Mouse (Mus musculus): ENCODE measurements at regions not wholly inside any gene's neighbourhood (a gene's known extent, or its start where the extent isn't known, plus 50 kb on each side); places are given as distances from the start of the nearest gene placed in this dataset.

DNA sequence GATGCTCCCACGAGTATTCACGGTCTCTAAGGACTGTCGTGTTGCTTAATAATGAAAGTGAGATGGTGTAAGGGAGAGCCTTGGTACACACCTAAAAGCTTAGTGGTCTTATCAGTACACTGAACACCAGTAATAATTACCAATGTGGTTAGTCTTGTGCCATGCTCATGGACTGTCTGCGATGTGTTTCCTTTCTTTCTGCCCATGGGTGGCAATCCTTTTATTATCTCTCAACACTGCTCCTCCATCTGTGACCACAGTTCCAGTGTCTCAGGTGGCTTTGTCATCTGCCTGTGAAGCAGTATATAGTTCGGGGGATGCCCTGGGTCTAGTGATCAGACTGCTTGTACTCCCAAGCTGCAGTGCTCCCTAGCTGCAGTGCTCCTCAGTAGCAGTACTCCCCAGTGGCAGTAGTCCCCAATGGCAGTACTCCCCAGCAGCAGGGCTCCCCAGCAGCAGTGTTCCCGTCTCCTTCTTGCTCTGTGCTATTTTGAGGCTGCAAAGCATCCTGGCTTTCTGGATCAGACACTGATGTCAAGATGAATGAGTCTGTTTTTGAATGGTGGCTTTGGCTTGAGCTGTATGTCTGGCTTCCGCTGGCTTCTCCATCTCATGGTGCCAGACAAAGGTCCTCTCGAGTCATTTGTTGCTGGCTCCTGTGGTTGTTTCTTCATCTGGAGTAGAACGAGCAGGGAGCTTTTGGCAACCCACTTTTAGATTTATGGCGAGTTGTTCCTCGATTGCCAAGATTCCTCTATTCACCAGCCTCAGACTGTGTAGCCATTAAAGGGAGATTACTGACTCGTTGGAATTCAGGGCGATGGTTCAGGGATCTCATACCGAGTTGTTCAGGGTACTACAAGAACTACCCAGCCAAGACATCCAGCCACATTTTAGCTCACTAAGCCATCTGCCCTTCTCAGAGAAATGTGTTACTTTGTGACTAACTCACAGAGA lies 88.4 kb upstream of the Plxnc1 start:
- no peak for DNase-seq

DNA sequence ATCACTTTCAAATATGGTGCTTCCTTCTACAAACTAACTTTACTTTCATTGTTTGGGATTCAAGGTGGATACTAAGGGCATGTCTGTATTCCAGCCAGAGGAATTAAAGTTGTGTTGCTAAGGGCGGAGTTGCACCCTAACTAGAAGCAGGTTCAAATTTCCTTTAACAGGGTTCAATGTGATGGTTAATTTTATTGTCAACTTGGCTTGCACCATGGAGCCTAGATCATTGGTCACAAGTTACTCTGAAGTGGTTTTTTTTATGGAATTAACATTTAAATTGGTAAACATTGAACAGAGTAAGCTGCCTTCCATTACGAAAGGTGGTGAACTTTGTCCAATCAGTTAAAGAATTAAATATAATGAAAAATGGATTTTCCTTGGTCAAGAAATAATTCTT lies 86.7 kb upstream of the Plxnc1 start:
- DNase-seq = no peak

DNA sequence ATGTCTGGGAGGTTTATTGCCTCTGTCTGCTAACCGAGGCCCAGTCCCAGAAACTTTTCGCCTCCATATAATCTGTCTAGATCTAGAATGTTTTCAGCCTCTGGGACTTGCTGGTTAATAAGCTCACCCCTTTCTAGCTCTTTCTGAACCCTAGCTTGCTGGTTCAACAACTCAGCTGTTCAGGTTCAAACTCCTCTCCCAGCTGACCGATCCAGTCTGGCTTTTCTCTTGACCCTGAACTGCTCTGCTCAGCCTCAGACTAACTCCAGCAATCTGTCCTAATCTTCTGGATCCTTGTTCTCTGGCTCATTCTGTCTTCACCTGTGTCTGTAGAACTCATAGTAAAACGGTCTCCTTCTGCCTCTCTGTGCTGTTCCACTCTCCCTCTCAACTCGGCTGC lies 86.2 kb upstream of the Plxnc1 start:
- no peak for DNase-seq

DNA sequence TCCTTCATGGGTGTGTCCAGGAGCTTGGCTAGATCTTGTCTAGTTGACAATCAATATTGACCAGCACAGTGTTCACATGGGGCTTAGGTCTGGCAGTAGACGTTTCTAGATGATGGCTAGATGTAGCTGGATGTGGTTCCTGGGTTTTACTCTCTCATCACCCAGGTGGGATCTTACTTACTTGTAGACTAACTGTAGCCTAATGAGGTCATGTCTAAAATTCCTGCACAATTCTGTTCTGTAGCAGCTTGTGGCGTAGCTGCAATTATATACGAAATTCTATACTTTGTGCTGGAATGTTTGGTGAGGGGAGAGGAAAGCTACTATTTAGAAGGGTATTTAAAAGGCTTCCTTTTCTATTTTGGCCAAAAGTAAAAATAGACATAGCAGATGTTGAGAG lies 84.9 kb upstream of the Plxnc1 start:
- no peak for DNase-seq

DNA sequence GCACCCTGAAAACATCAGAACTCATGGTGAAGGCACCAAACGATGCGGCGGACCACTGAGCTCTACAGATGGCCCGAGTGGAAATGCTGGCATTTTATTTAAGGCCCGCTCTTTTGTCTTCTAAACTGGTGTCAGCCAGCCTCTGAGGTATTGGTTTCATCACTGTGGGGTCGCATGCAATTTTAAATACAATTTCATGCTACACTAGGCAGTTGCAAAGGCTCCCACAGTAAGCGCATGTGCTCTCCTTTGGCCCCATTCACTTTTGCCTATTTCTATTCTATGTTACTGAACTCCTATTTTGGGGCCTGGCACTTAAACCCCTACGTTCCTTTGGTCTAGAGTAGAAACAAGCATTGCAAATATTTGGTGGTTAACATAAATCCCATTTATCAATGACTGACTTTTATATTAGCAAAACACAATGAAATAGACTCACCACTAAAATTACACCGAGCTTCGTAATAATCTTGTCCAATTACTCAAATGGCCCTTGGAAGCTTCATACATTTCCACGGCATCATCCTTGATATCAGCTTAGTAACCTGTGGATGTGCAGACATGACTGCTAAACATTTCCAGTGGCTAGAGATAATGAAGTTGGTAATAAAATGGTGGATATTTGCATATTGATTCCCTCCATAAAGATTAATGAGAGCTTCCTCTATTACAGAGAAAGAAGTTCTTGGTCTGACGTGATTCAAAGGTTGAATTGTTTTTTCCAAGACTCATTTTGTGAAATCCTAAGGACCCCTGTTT lies 81.1 kb upstream of the Plxnc1 start:
- no peak for DNase-seq

DNA sequence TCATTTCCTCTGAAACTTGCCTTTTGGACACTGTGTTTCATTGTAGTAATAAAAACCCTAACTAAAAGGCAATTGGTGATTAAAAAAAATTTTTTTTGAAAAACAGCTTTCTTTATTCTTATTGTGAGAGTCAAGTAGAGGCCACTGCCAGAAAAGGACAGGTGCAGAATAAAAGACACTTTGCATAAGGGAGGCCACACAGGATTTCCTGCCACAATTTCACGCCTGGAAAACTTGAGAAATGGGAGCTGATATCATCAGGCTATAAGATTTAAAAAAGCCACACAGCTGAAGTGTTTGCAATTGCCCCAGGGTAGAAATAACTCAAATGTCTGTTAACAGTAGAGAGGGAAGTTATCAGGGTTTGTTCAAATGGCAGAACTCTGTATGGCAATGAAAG lies 76.6 kb upstream of the Plxnc1 start:
- no peak for DNase-seq

DNA sequence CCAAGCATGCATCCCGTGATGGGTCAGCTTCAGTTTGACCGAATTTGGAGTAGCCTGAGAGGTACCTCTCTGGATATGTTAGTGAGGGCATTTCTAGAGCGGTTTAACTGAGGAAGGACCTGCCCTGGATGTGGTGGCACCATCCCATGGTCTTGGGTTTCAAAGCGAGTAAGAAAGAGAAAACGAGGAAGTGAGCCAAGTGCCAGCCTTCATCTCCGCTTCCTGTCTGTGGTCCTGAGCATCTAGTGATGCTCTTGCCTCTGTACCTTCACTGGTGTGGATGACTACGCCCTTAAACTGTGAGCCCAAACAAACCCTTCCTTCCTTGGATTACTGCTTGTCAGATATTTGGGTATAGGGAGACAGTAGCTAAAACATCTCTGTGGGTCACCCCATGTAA lies 72.3 kb upstream of the Plxnc1 start:
- DNase-seq = no peak

DNA sequence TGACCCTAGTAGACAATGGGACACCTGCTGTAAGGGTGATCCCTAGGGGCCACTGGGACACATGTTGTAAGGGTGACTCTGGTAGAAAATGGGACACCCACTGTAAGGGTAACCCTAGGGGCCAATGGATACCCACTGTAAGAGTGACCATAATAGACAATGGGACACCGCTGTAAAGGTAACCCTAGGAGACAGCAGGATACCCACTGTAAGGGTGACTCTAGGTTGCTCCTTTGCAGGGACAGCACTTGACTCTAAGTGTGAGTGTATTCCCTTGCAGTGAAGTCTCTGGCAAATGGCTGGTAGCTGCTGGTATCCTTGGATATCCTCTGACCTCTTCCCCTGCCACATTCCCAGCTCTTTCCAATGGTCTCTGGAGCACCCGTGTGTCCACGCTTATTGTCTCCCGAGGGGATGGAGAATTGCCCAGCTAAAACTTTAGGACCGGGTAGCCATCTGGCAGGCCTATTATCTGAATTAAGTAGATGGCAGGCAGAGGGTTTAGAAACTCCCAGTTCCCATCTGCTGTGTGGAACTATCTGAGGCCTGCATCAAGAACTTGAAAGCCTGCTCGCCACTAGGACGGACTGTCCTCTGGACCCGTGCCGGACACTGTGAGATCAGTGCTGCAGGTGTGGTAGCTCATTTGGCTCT lies 70.8 kb upstream of the Plxnc1 start:
- DNase-seq = no peak

DNA sequence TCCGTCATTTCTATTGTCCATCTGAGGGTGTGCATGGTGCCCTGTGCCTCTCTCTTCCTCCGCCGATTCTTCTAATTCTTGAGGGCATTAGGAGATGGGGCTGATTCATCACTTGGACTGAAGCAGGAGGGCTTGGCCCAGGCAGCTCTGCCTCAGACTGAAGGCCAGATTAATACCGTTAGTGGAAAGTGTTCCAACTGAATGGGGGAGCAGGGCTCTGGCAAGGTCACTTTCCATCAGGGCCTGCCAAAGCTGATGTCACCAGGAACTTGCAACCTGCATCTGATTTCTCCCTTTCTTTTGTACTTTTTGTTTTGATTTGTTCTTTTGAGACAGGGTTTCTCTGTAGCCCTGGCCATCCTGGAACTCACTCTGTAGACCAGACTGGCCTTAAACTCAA lies 69.3 kb upstream of the Plxnc1 start:
- DNase-seq = no peak

DNA sequence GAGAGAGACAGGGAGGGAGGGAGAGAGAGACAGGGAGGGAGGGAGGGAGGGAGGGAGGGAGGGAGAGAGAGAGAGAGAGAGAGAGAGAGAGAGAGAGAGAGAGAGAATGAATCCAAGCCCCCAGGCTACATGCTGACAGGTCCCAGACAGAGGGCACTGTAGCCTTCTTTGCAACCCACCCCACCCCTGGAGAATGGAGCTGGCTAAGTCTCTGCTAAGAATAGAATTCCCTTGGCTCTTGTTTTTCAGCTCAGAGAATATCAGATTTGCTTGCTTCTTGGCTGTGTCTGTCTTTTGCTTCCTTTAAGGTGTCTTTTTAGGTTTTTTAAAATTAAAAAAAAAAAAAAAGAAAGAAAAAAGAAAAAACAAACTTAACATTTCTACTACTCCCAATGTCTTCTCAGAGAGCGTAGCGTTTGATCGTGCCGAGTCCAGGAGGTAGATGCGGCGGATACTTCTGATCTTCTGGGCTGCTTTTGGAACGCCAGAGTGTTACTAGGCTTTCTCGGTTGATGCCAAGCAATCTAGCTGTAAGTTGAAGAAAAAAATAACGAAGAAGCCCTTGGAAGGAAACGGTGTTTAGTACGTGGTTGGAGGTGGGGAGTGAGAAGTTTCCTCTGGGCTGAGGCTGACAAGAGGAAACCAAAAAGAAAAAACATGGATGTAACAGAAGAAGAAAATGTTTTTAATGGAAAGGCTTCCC lies 68.7 kb upstream of the Plxnc1 start:
- DNase-seq = no peak

DNA sequence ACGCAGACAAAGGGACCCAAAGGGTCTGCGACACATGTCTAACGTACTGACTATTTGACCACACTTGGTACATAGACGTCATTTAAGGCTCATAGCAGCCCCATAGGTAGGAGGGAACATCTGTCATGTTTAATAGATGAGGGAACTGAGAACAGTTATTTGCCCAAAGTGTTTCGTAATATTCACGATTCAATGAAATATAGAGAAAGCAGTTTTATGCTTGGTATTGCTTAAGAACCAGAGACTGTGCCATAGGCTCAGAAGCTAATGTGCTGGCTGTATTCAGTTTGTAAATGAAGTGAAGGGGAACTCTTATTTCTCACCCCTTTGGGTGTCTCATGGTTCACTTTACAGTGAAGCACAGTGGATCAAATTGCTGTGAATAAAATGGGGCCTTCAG lies 65.7 kb upstream of the Plxnc1 start:
- no peak for DNase-seq

DNA sequence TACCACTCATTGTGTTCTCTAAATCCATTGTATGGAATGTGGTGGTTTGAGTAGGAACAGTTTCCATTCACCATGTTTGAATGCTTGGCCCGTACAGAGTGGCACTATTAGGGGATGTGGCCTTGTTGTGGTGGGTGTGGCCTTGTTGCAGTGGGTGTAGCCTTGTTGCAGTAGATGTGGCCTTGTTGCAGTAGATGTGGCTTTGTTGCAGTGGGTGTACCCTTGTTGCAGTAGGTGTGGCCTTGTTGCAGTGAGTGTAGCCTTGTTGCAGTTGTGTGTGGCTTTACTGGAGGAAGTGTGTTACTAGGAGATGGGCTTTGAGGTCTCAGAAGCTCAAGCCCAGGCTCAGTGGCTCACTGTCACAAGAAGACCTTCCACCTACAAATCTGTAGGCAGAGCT lies 64.4 kb upstream of the Plxnc1 start:
- no peak for DNase-seq

DNA sequence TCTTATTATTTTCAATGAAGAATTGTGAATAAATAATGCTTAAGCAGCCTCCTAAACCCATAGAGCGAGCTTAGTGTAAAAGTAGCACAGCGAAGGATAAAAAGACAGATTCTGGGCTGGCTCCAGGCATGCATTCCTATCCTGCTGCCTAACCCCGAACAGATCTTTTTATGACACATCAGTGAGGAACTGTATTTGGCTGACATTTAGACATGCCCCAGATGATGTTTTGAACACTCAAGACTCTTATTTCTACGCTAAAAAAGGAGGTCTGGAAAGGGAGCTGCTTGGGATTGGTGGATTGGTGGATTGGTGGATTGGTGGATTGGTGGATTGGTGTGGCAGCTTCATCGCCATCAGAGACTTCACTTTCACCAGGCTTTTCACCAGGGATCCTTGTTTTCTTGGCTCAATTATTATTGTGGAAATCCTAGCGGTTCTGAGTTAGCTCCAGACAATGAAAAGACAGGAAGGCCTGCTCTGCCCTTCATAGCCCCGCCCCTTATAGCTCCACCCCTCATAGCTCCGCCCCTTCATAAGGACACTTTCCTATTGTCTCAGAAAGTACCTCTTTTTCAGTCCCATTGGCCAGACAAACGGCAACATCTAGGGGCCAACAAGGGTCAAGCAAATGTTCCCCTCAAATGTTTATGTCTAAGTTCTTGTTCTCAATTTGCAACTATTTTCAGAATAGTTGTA lies 59.6 kb upstream of the Plxnc1 start:
- no peak for DNase-seq

DNA sequence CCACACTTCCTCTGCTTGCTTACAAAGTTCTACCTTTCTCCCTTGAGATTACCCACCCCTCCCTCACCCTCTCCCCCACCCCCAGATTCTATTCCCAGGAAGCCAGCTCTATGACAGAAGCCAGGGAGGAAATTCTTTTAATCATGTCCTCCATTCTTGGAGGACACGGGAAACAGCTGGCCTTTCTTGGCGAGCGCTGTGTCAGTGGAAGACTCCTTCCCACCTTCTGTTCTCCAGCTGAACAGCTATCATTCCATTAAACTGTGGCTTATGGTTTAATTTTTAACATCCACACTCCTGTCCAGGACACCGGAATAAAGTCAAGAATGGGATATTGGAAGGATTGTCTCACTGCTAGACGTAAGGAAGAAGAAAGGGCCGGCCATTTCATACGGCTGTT lies 59.0 kb upstream of the Plxnc1 start:
- no peak for DNase-seq

DNA sequence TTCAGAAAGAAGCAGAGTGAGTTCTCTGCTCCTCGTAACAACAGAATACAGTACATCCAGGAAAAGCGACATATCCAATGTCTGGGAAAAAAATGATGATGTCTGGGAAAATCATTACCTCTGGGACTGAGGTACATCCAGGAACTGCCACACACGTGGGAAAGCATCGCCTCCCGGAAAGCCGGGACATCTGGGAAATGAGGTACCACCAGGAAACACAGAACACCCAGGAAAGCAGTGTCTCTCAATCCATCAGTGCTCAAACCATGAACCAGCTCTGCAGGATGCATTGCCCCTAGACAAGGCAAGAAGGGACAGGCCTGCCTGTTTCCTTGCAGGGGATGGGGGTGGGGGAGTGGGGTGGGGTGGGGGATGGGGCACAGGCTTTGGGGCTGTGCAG lies 57.0 kb upstream of the Plxnc1 start:
- DNase-seq = no peak

DNA sequence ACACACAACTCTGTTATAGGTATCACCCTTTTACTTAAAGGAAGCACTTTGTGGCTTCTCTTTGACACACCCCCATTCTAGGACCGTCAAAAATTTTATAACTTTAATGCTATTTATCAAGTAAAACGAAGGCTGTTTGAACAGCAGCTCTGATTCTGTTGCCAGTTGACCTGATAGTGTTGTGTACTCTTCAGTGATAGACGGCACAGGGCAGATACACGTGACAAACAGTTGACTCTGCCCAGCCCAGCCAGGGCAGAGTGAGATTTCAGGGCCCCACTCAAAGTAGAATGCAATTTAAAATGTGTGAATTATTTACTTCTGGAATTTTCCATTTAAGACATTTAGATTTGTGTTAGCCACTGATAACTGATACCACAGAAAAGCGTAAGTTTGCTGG lies 55.1 kb upstream of the Plxnc1 start:
- DNase-seq = no peak
